Mouse (Mus musculus): ENCODE measurements around the gene Polk.

Gene Polk

DNA sequence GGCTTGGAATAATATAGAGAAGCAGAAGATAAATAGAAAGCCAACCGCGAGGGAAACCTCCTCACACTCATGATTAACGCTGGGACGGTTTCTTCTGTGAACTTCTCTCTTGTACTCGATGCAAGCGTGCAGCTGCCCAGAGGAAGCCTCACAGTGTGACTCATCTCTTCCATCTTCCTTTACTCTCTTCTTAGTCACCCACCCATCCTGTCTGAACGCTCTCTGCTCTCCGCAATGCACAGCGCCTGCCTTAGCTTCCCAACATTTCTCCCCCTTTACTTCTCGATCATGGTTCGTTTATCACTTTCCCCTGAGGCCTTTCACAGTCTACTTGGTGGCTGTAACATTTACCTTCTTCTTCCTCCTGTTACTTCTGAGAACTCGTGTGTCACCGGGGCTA is 31.7 kb downstream of the Polk start:
- TF ChIP-seq GATA4 (IDR thresholded peaks at IDR 0.05; ENCODE audit: insufficient replicate concordance, low read length): no peak

DNA sequence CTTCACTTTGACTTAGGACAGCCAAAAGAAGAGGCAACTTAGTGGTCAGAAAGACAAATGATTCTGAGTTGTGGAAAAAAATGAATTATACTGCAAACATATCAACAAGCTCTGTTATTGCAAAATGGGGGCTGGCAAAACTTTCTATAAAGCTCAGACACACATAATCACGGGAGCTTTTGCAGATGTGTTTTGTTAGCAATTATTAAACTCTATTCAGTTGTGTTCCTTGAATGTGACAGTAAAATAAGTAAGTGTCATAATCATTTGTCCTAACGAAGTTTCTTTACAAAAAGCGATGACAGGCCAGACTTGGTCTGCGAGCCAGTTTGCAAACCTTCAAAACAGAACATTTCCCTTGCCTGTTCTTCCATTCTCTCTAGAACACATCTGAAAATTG is 34.8 kb downstream of the Polk start:
- no peak for TF ChIP-seq GATA4 (IDR thresholded peaks at IDR 0.05; ENCODE audit: insufficient replicate concordance, low read length)

DNA sequence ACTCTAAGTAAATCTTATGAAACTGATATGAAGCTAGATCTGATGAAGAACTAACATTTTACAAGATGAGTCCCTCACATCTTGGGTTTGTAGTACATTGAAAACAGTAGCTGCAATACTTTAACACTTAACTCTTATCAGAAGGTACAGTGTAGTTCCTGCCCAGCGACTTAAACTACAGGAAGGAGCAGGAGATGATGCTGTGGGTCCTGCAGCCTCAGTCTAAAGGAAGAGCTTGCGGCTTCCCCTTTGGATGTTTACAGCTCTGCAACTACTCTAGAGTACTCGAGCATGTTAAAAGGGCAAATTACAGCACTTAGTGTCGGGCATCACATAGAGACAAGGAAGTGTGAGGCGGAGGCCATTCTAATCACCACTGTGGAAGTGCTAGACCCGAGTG is 36.1 kb downstream of the Polk start:
- no peak for TF ChIP-seq GATA4 (IDR thresholded peaks at IDR 0.05; ENCODE audit: insufficient replicate concordance, low read length)

DNA sequence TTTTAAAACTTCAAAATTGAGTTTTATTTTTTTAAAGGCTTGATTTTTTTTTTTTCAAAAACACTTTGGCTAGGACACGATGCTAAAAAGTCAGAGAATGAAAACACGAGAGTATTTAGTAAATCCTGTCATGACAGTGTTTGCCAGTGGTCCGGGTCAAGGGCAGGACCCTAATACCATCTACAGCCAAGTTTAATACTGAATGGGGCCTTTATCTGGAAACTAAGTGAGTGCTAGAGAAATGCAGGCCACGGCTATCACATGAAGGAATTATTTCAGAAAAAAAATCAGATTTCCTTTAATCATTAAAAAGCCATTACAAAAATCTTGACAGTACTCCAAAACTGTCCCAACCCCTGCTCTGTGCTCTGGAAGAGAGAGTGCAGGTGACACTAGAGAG is 36.7 kb downstream of the Polk start:
- no peak for TF ChIP-seq GATA4 (IDR thresholded peaks at IDR 0.05; ENCODE audit: insufficient replicate concordance, low read length)

DNA sequence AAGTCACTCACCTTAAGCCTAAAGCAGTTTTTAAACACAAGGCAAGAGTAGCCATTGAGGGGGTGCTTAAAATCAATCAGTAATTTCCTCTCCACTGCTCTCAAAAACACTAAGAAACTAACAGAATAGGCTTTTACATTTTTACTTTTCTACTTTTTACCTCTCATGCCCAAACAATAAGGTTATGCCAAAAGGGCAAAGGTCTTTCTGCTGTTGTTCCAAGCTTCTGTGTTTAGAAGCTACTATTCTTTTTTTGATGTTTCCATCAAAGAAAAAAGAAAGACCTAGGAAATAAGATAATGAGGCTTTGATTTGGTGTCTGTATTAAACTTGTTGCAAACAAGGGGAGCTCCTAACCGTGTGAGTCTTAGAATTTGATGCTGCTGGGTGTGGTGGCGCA is 42.5 kb downstream of the Polk start:
- TF ChIP-seq GATA4 (IDR thresholded peaks at IDR 0.05; ENCODE audit: insufficient replicate concordance, low read length): no peak

DNA sequence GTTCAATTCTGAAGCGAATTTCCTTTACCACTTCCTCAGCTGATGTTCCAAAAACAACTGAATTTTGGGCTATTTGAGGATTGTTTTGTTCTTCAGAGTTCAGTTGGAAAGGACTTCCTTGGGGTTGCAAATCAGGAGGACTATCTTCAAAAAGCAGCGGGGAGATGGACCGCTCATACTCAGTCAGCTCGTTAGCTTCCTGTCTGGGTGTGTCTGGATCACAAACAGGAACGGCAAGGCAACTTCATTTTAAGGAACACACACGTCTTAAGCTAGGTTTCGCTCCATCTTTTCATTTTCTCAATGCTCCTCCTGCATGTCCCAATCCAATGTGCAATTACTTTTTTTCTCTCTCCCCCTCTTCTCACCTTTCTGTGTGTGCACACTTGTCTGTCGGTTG is 45.7 kb downstream of the Polk start:
- TF ChIP-seq GATA4 (IDR thresholded peaks at IDR 0.05; ENCODE audit: insufficient replicate concordance, low read length): 0 out of 2 replicates have a peak, but pooled peaks have one; percentile 13

DNA sequence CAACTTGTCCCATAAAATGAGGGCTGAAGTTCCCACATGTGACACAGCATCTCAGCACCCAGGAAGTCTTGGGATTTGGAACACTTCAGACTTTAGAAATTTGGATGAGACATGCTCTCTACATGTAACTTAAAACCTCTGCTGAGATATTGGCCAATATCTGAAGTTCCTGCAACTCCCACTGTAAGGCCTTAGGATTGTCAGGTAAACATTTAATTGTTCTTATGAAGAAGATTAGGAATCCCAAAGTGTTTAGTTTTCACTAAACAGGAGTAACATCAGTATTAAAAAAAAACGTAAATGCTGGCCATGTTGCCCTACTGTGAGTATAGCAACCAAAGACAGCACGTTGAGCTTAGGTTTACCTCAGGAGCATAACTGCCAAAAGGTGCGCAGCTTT is 51.9 kb downstream of the Polk start, which contains the start of gene Gm17622:
Gene Gm17622 (plus strand): TSS at position 301 of the 400 bp plus-strand sequence.
- TF ChIP-seq GATA4 (IDR thresholded peaks at IDR 0.05; ENCODE audit: insufficient replicate concordance, low read length): no peak

DNA sequence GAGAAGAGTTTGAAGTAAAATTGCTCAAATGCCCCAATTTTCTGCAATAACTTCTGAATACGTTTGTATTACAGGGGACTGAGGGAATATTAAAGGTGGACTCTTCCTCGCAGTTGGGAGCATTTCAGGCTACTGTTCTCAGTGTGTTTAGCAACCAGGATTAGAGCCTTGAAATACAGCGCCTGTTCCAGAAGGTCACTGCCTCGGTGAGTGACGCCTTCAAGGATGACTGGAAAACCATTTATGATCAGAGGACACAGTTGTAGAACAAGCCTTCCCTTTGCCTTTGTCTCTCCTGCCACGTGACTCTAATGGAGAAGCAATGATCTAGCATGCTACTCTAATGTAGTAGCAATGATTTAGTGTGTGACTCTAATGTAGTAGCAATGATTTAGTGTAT is 54.4 kb downstream of the Polk start:
- no peak for TF ChIP-seq GATA4 (IDR thresholded peaks at IDR 0.05; ENCODE audit: insufficient replicate concordance, low read length)

DNA sequence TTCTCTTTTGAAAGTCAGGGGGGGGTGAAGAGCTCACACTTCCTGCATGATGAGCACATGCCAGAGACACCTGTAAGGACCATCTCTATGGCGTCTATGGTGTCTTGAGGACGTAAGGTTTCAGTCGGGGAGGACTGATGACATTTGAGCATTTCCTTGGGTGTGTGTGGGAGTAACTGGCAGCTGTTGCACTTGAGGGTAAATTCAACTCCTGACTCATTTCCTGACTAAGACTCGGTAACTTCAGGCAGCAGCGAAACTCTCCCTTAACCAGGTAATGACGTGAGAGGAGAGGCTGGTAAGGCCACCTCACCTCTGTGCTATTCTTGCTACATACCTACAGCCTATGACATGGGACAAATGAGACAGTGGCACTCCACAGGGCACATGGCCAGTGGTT is 55.1 kb downstream of the Polk start:
- no peak for TF ChIP-seq GATA4 (IDR thresholded peaks at IDR 0.05; ENCODE audit: insufficient replicate concordance, low read length)

DNA sequence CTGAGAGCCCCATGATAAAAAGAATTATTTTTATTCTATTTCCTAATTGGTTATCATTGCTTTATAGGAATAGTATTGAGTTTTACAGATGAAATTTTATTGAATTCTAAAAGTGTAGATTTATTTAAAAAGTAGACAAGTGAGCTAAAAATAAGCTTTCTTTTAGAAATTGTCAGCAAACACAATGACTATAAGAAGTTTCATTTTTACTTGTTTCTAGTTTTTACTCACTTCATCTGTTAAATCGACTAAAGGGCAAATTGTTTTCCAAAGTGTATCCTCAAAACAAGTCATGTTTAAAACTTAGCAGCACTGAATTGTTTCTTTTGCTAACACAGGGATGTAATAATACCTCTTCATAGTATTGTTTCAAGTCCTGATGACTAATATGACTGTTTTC is 63.4 kb downstream of the Polk start:
- TF ChIP-seq GATA4 (IDR thresholded peaks at IDR 0.05; ENCODE audit: insufficient replicate concordance, low read length): no peak

DNA sequence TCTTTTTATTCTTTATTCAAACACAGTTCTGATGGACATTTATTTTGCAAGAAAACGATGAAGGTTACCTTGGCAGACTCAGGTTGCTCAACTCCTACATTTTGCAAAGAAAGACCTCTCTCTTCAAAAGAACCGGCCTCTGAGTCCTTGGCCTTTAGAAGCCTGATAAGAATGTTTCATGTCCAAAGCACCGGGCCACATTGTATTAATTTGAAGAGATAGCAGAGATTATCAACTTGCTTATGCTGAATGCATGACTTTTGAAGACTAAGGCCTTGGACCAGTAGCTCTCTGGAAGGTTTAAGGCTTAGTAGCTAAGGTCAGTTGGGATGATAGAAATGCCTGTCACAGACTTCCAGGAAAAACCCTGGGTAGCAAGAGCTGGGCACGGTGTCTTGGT is 65.2 kb downstream of the Polk start:
- no peak for TF ChIP-seq GATA4 (IDR thresholded peaks at IDR 0.05; ENCODE audit: insufficient replicate concordance, low read length)

DNA sequence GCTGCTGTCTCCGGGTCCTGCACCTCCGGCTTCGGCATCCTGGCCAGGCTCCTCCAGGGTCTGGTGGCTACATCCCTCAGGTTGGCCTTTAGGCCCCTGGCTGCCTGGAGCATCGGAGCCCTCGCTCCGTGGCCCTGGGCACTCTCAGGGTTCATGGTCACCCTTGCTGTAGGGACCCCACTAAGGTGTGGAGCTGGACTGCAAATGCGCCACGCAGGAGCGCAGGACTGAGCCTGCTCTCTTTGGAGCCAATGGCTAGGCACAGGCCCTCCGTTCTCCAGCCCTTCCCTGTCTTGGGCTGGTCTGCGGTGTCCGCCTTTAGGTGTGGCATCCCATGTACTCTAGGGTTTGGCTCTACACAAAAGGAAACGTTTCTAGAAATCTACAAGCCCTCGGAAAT is 71.4 kb downstream of the Polk start, which contains the start of gene Ankdd1b:
Gene Ankdd1b (minus strand): TSS at position 242 of the 400 bp plus-strand sequence.
- no peak for TF ChIP-seq GATA4 (IDR thresholded peaks at IDR 0.05; ENCODE audit: insufficient replicate concordance, low read length)

DNA sequence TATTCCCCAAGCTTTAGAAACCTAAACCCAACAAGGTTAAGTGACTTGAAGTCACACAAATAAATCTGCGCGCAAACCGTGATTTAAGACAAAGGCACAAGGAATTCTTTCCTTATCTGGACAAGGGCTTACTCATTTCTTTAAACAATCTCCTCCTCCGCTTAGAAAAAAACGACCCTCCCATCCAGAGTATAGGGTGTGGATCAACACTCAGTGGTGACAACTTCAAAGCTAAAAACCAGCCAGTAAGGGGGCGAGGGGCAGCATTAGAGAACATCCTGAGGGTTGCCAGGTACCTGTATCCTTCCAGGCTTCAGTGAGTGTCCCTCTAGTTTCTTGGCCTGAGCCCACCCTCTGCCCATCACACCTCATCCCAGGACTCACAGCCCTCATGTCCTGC is 71.8 kb downstream of the Polk start:
- no peak for TF ChIP-seq GATA4 (IDR thresholded peaks at IDR 0.05; ENCODE audit: insufficient replicate concordance, low read length)

DNA sequence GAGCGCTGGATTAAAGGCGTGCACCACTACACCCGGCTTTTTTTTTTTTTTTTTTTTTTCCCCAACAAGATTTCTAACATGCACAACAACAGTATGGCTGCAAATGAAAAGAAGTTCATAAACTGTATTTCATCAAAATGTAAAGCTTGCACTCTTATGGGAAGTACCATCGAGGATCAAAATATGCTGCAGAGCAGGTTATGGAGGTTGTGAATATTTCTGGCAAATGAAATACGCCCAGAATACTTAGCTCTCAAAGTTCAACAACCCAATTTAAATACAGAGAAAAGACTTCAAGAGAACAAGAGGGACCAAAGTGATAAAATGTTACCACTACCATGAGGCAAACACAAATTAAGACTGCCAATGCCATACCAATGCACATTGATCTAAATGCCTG is 73.7 kb downstream of the Polk start:
- TF ChIP-seq GATA4 (IDR thresholded peaks at IDR 0.05; ENCODE audit: insufficient replicate concordance, low read length): no peak

DNA sequence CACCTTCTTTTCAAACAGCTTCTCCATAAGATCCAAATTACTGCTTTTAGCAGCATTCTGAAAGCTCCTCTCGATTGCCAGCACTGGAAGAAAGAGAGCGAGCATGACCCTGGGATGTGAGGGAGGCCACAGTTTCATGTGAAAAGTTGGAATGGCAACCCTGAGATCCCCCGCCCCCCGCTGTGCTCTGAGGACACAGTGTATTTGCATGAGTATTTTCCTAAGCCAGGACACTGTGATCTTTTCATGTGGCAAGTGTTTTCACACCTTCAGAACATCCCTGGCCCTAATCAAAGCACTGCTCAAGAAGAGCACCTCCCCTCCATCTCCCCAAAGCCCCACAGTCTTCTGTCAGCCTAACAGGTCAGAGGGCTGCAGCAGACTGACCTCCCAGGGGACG is 77.1 kb downstream of the Polk start:
- no peak for TF ChIP-seq GATA4 (IDR thresholded peaks at IDR 0.05; ENCODE audit: insufficient replicate concordance, low read length)

DNA sequence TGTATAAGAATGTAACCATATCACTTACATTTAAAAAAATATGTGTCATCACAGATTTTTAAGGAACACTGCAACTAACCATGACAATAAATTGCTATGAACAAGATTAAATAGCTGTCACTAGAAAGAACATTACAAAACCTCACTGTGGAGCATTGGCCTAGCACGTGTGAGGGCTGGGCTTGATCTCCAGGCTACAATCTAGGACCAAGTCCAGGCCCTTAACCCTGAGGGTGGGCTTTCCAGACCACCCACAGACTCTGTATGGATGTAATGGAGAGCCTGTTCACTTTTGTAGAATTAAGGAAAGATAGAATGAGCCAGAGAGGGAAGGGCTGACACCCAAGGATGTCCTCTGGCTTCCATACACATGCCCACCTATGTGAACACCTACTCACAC is 79.7 kb downstream of the Polk start:
- TF ChIP-seq GATA4 (IDR thresholded peaks at IDR 0.05; ENCODE audit: insufficient replicate concordance, low read length): no peak

DNA sequence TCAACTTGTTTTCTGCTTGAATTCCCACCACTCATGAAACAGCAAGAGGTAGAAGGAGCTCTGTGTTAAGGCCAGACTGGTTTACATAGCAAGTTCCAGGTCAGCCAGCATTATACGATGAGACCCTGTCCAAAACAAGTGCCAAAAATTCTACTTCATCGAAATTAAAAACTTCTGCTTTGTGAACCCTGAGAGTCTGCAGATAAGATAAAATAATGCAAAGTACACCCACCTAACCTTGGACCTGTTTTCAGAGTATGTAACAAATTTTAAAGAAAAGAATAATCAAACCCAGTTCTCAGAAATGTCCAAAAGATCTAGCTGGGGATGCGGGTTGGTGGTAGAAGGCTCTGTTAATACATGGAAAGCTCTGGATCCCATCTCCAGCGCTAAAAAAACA is 83.8 kb downstream of the Polk start:
- no peak for TF ChIP-seq GATA4 (IDR thresholded peaks at IDR 0.05; ENCODE audit: insufficient replicate concordance, low read length)

DNA sequence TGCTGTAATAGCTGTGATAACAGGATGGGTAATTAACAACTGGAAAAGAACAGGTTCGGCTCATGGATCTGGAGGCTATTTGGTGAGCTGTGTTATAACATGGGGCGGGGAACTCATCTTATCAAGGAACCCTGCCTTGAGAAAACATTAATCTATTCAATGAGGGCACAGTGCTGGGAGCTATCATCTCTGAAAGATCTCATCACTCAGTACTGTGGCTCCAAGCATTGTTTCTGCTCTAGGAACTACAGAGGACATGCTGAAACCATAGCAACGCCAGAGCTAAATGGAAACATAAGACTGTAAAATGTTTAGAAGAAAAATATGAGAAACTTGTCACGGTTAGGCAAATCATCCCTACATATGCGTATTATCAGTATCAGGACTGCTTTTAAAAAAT is 84.4 kb downstream of the Polk start:
- no peak for TF ChIP-seq GATA4 (IDR thresholded peaks at IDR 0.05; ENCODE audit: insufficient replicate concordance, low read length)
